Mouse (Mus musculus) c-Kit-positive CD71-positive TER-119-negative erythroid progenitor cells, embryonic 14.5 days (primary cell): ENCODE measurements at regions not wholly inside any gene's neighbourhood (a gene's known extent, or its start where the extent isn't known, plus 50 kb on each side); places are given as distances from the start of the nearest gene placed in this dataset.

Experiments
- DNase-seq: peaks from one replicate; pipeline ENCODE4 v3.0.0-alpha.2; 2013; ENCODE audit warnings: low read depth

GRCm38 (mm10) chr13:32541611-32542010, 203.1 kb upstream of the Gmds start:
- no peak for DNase-seq

GRCm38 (mm10) chr13:32536241-32536640, 197.7 kb upstream of the Gmds start:
- DNase-seq, result no peak

GRCm38 (mm10) chr13:32535602-32536001, 197.1 kb upstream of the Gmds start:
- DNase-seq, result no peak

GRCm38 (mm10) chr13:32530926-32531512, 192.5 kb upstream of the Gmds start:
- DNase-seq, result no peak

GRCm38 (mm10) chr13:32518611-32519344, 180.2 kb upstream of the Gmds start:
- no peak for DNase-seq

- no peak for DNase-seq
Measured at GRCm38 (mm10) chr13:32517514-32517913, 179.0 kb upstream of the Gmds start.

GRCm38 (mm10) chr13:32509231-32510023, 170.9 kb upstream of the Gmds start:
- no peak for DNase-seq

- DNase-seq, result no peak
Measured at GRCm38 (mm10) chr13:32508447-32508846, 169.9 kb upstream of the Gmds start.

GRCm38 (mm10) chr13:32507825-32508224, 169.3 kb upstream of the Gmds start:
- DNase-seq, result no peak

- no peak for DNase-seq
Measured at GRCm38 (mm10) chr13:32498205-32498790, 159.8 kb upstream of the Gmds start.

- no peak for DNase-seq
Measured at GRCm38 (mm10) chr13:32496263-32496662, 157.7 kb upstream of the Gmds start.

- no peak for DNase-seq
Measured at GRCm38 (mm10) chr13:32495063-32495462, 156.5 kb upstream of the Gmds start.

GRCm38 (mm10) chr13:32493806-32494205, 155.3 kb upstream of the Gmds start:
- DNase-seq, result no peak

GRCm38 (mm10) chr13:32493309-32493708, 154.8 kb upstream of the Gmds start:
- no peak for DNase-seq

GRCm38 (mm10) chr13:32492566-32492965, 154.0 kb upstream of the Gmds start:
- DNase-seq, result no peak

- DNase-seq, result no peak
Measured at GRCm38 (mm10) chr13:32481444-32482058, 143.0 kb upstream of the Gmds start.

GRCm38 (mm10) chr13:32480029-32480428, 141.5 kb upstream of the Gmds start:
- no peak for DNase-seq

GRCm38 (mm10) chr13:32479118-32479818, 140.7 kb upstream of the Gmds start:
- no peak for DNase-seq

GRCm38 (mm10) chr13:32465787-32466186, 127.2 kb upstream of the Gmds start:
- no peak for DNase-seq

- no peak for DNase-seq
Measured at GRCm38 (mm10) chr13:32465041-32465682, 126.6 kb upstream of the Gmds start.
